27 mouse cellular contexts compared by ENCODE assay signal in the genomic region with DNA sequence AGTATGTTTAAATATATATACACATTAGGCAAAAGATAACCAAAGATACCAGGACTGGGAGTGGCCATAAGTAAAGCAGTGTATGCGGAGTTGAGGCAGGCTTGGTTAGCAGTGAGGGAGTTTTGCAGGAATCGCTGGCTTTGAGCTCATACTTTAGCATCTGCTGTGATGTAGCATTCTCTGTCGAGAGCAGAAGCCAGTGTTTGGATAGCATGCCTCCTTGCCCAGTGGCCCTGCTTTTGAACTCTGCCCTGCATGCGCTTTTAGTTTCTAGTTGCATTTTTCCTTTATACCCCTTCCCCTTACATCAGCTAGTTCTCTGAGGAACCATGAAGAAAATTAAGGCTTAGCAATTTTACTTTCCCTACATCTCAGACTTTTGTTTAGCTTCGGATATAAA.
DNase-seq lines count a peak whose midpoint lies in the region; ATAC-seq and TF ChIP-seq lines count a peak whose summit lies in the region.
"Had no signal": no experiment of that assay in that cellular context is flagged by ENCODE, and none has a peak within 500 bp of the region (broad histone marks: within the 10 kb centered on the region; RNA-seq: fewer than 3 reads in every experiment).

No protein-coding gene starts in this region.

- no peak overlapping the region; the same call in 1 of the 2 replicates for H3K9ac ChIP-seq in kidney, embryonic 14.5 days (ENCODE audit: low read depth, low read length)
- H3K9ac ChIP-seq in kidney, postnatal 0 days (ENCODE audit: low read depth, low read length): no peak overlapping the region
- no peak overlapping the region for H3K9ac ChIP-seq in stomach, embryonic 15.5 days
- H3K9ac ChIP-seq in stomach, postnatal 0 days (ENCODE audit: low read length): no peak overlapping the region
- H3K9ac ChIP-seq: embryonic facial prominence, embryonic 12.5 days; embryonic facial prominence, embryonic 15.5 days; forebrain, postnatal 0 days; heart, embryonic 13.5 days; hindbrain, embryonic 14.5 days had no signal

- H3K9me3 ChIP-seq in kidney, embryonic 14.5 days (ENCODE audit: control insufficient read depth, low read length): peaks cover 11% of the 10 kb centered on the region
- H3K9me3 ChIP-seq in kidney, postnatal 0 days (replicated peaks; ENCODE audit: low read length): peaks cover 5% of the 10 kb centered on the region
- no peaks in the 10 kb centered on the region for H3K9me3 ChIP-seq in stomach, embryonic 15.5 days
- H3K9me3 ChIP-seq in stomach, postnatal 0 days (ENCODE audit: control insufficient read depth, low read length): no peaks in the 10 kb centered on the region
- H3K9me3 ChIP-seq: embryonic facial prominence, embryonic 15.5 days had no signal

- WGBS in kidney, embryonic 14.5 days: 27% methylated on average over 5 of the region's 5 CpGs
- 28% methylated on average over 5 of the region's 5 CpGs for WGBS in kidney, postnatal 0 days
- 41% methylated on average over 5 of the region's 5 CpGs for WGBS in stomach, embryonic 15.5 days
- 46% methylated on average over 5 of the region's 5 CpGs for WGBS in stomach, postnatal 0 days

- H3K4me3 ChIP-seq in kidney, embryonic 14.5 days (ENCODE audit: low read length): no peak overlapping the region
- no peak overlapping the region for H3K4me3 ChIP-seq in kidney, postnatal 0 days (replicated peaks; ENCODE audit: low read depth, low read length)
- H3K4me3 ChIP-seq in stomach, embryonic 15.5 days (replicated peaks): no peak overlapping the region
- H3K4me3 ChIP-seq in stomach, postnatal 0 days (ENCODE audit: low read depth, low read length): no peak overlapping the region
- H3K4me3 ChIP-seq: embryonic facial prominence, embryonic 12.5 days; embryonic facial prominence, embryonic 15.5 days; gastrocnemius, adult 2 months; heart, embryonic 10.5 days; heart, embryonic 13.5 days had no signal

- no peak for TF ChIP-seq EP300 in stomach, postnatal 0 days (optimal IDR thresholded peaks at IDR 0.05)

- no peaks in the 10 kb centered on the region for H3K36me3 ChIP-seq in kidney, embryonic 14.5 days (ENCODE audit: control insufficient read depth, insufficient read depth, low read length)
- no peaks in the 10 kb centered on the region for H3K36me3 ChIP-seq in kidney, postnatal 0 days (ENCODE audit: insufficient read depth, low read length)
- H3K36me3 ChIP-seq in stomach, embryonic 15.5 days: no peaks in the 10 kb centered on the region
- no peaks in the 10 kb centered on the region for H3K36me3 ChIP-seq in stomach, postnatal 0 days (ENCODE audit: control insufficient read depth, insufficient read depth, low read length)
- H3K36me3 ChIP-seq: embryonic facial prominence, embryonic 15.5 days had no signal

- TF ChIP-seq CTCF in kidney, postnatal 0 days (IDR thresholded peaks at IDR 0.05; ENCODE audit: low read depth): no peak
- TF ChIP-seq CTCF in stomach, postnatal 0 days (IDR thresholded peaks at IDR 0.05; ENCODE audit: low read depth): no peak

- no peak for DNase-seq in kidney, postnatal 4 days
- peak; percentile 41 for DNase-seq in kidney, postnatal 0 days (ENCODE audit: low spot score)
- DNase-seq in kidney, adult 11 months: no peak
- no peak for DNase-seq in stomach, postnatal 0 days (ENCODE audit: low spot score)
- no peak for DNase-seq in T-cell, adult 2 months (ENCODE audit: low spot score)
- DNase-seq: adrenal gland, postnatal 10 days; adrenal gland, postnatal 36 days; cerebellum, adult 2 months; cerebellum, adult 9-11 months; cerebellum, postnatal 25 days; forebrain, postnatal 0 days; gastrocnemius, adult 2 months; gastrocnemius, postnatal 14 days; heart, adult 18-20 months; heart, postnatal 14 days; heart, postnatal 4 days had no signal

- H3K27me3 ChIP-seq in kidney, embryonic 14.5 days (ENCODE audit: control insufficient read depth, insufficient read depth, low read length): no peaks in the 10 kb centered on the region
- H3K27me3 ChIP-seq in kidney, postnatal 0 days (ENCODE audit: insufficient read depth, low read length): no peaks in the 10 kb centered on the region
- no peaks in the 10 kb centered on the region for H3K27me3 ChIP-seq in stomach, embryonic 15.5 days (replicated peaks)
- no peaks in the 10 kb centered on the region for H3K27me3 ChIP-seq in stomach, postnatal 0 days (ENCODE audit: control insufficient read depth, insufficient read depth, low read length)
- H3K27me3 ChIP-seq: embryonic facial prominence, embryonic 12.5 days; embryonic facial prominence, embryonic 15.5 days; heart, embryonic 13.5 days had no signal

- no peak overlapping the region for H3K4me2 ChIP-seq in kidney, embryonic 14.5 days (replicated peaks; ENCODE audit: low read depth, low read length)
- no peak overlapping the region for H3K4me2 ChIP-seq in kidney, postnatal 0 days (ENCODE audit: low read length)
- H3K4me2 ChIP-seq in stomach, embryonic 15.5 days: no peak overlapping the region
- H3K4me2 ChIP-seq in stomach, postnatal 0 days (replicated peaks; ENCODE audit: low read depth): no peak overlapping the region
- H3K4me2 ChIP-seq: embryonic facial prominence, embryonic 12.5 days; embryonic facial prominence, embryonic 15.5 days; heart, embryonic 13.5 days; hindbrain, embryonic 14.5 days had no signal

- H3K27ac ChIP-seq in kidney, embryonic 14.5 days (ENCODE audit: low read depth, low read length): peak overlapping the region; percentile 88
- peak overlapping the region; percentile 27; the same call in 1 of the 2 replicates for H3K27ac ChIP-seq in kidney, postnatal 0 days
- H3K27ac ChIP-seq in stomach, embryonic 15.5 days: peak overlapping the region; percentile 35; the same call in 1 of the 2 replicates
- H3K27ac ChIP-seq in stomach, postnatal 0 days (replicated peaks): no peak overlapping the region
- H3K27ac ChIP-seq: embryonic facial prominence, embryonic 12.5 days; embryonic facial prominence, embryonic 15.5 days; gastrocnemius, adult 2 months; heart, embryonic 10.5 days; heart, embryonic 13.5 days; hindbrain, embryonic 14.5 days; hindbrain, postnatal 0 days had no signal

- peak; percentile 50; the same call in 1 of the 2 replicates for ATAC-seq in kidney, embryonic 14.5 days (ENCODE audit: low FRiP score, low TSS enrichment)
- no peak for ATAC-seq in kidney, postnatal 0 days (replicated peaks; ENCODE audit: low FRiP score, low read depth)
- ATAC-seq in stomach, embryonic 15.5 days (ENCODE audit: insufficient read depth, low FRiP score, low read depth): no peak
- ATAC-seq in stomach, postnatal 0 days (ENCODE audit: low FRiP score, low TSS enrichment): no peak
- ATAC-seq: activated CD4-positive, CD25-positive, alpha-beta regulatory T cell, adult 4 months; CD4-positive, CD25-positive, alpha-beta regulatory T cell, adult 4 months; forebrain, embryonic 14.5 days; forebrain, postnatal 0 days; hindbrain, postnatal 0 days had no signal

- H3K4me1 ChIP-seq in kidney, embryonic 14.5 days (ENCODE audit: control insufficient read depth, insufficient read depth, low read length): peaks cover under 1% of the 10 kb centered on the region; the same call in 1 of the 2 replicates
- H3K4me1 ChIP-seq in kidney, postnatal 0 days (replicated peaks; ENCODE audit: insufficient read depth, low read length): no peaks in the 10 kb centered on the region
- H3K4me1 ChIP-seq in stomach, embryonic 15.5 days: no peaks in the 10 kb centered on the region
- H3K4me1 ChIP-seq in stomach, postnatal 0 days (replicated peaks; ENCODE audit: control insufficient read depth, insufficient read depth): no peaks in the 10 kb centered on the region
- H3K4me1 ChIP-seq: embryonic facial prominence, embryonic 12.5 days; embryonic facial prominence, embryonic 15.5 days; heart, embryonic 10.5 days had no signal
